Mouse (Mus musculus): ENCODE results near the gene Utp3. TPM values are rescaled to one million over a fixed set of nuclear protein-coding genes. Genes with fewer than 3 reads are reported as not detected.

Utp3 gene
- polyA plus RNA-seq, 1 experiment: not detected

DNA sequence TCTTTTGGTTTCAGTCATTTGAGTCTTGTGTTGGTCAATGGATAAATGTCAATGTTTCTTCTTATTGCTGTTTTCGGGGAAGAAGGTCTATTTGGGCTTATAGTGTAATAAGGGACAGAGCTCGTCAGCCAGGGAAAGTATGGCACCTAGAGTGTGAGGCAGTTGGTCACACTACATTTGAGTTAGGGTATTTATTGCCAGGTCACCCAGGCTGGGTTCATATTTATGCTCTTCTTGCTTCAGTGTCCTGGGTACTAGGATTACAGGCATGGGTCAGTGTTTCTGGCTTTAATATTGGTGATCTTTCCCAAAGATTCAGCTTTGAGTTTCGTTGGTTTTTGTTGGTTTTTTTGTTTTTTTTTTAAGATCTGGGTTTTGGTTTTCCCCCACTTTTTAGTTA is 48.5 kb downstream of the Utp3 start:
- peaks cover 9% of the 10 kb centered on the region for H3K4me1 ChIP-seq (ENCODE audit: control insufficient read depth, insufficient read depth, low read length)
- TF ChIP-seq CTCF (IDR thresholded peaks at IDR 0.05; ENCODE audit: insufficient read depth, low read depth, low read length): no peak
- no peak for TF ChIP-seq POLR2A (IDR thresholded peaks at IDR 0.05; ENCODE audit: insufficient read depth, low read depth, low read length)
- no peak overlapping the region for H3K27ac ChIP-seq (ENCODE audit: insufficient read depth, low read depth, low read length)
- no peak overlapping the region for H3K4me3 ChIP-seq (ENCODE audit: insufficient read depth, low read depth, low read length)
- WGBS: 82% methylated on average over 3 of the region's 3 CpGs

DNA sequence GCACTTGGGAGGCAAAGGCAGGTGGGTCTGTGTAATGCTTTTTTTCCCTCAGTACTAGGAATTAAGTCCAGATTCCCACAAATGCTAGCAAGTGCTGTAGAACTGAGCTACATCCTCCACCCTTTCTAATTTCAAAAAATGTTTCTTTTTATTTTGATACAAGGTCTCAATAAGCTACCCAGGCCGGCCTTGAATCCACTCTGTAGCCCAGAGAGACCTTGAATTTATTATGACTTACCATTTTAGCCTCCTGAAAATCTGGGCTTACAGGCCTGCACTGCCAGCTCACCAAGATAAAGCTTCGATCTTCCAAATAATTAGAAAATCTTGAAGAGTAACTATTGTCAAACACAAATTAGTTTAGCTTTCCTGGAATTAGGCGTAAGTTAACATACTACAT is 49.8 kb downstream of the Utp3 start:
- no peak for TF ChIP-seq POLR2A (IDR thresholded peaks at IDR 0.05; ENCODE audit: insufficient read depth, low read depth, low read length)
- TF ChIP-seq CTCF (IDR thresholded peaks at IDR 0.05; ENCODE audit: insufficient read depth, low read depth, low read length): no peak

DNA sequence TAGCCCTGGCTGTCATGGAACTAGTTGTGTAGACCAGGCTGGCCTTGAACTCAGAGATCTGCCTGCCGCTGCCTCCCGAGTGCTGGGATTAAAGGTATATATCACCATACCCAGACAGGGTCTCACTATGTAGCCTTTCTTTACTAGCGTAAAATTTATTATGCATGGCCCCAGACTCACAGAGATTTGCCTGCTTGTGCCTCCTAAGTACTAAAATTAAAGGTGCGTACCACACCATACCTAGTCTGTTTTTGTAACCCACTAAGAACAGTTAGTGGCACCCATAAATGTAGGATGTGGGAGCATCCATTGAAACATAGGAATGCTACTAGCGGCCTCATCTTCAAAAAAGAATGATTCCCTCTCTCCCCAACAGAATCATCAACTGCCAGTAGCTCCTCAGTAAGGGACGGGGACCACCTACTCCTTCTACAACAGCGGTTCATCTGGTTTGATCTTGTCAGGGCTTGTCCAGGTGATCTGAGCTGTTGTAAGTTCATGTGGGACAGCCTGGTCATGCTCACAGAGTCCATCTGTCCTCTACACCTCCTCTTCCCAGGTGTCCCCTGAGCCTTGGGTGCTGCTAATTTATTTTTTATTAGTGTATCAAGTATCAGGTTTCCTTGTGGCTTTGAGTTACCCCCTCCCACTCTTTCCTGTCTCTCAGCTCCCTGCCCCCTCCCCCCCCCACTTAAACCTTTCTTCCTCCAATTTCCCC is 50.5 kb downstream of the Utp3 start:
- 98% methylated on average over 7 of the region's 7 CpGs for WGBS
- Histone ChIP-seq H3K27ac (ENCODE audit: insufficient read depth, low read depth, low read length) (no peak overlapping the region), H3K4me1 (ENCODE audit: control insufficient read depth, insufficient read depth, low read length) (peaks cover 3% of the 10 kb centered on the region), H3K4me3 (ENCODE audit: insufficient read depth, low read depth, low read length) (no peak overlapping the region)
- TF ChIP-seq CTCF (IDR thresholded peaks at IDR 0.05; ENCODE audit: insufficient read depth, low read depth, low read length): no peak
- no peak for TF ChIP-seq POLR2A (IDR thresholded peaks at IDR 0.05; ENCODE audit: insufficient read depth, low read depth, low read length)

More for the DNA sequence above, 49.8 kb downstream of the Utp3 start:
- Histone ChIP-seq H3K4me1 (ENCODE audit: control insufficient read depth, insufficient read depth, low read length) (peaks cover 3% of the 10 kb centered on the region), H3K27ac (ENCODE audit: insufficient read depth, low read depth, low read length) (no peak overlapping the region), H3K4me3 (ENCODE audit: insufficient read depth, low read depth, low read length) (no peak overlapping the region)
- WGBS: 94% methylated on average over 3 of the region's 3 CpGs

Other genes starting within 250 kb of the Utp3 start
- gene Prol1, start 237.2 kb upstream of the Utp3 start, polyA plus RNA-seq (2012; ENCODE audit: insufficient read depth, insufficient read length, low replicate concordance, missing spikeins): not detected in 2 replicates
- not detected in 2 replicates for gene Amtn, start 178.4 kb upstream of the Utp3 start, polyA plus RNA-seq (2012; ENCODE audit: insufficient read depth, insufficient read length, low replicate concordance, missing spikeins)
- not detected in 2 replicates for gene Ambn, start 98.5 kb upstream of the Utp3 start, polyA plus RNA-seq (2012; ENCODE audit: insufficient read depth, insufficient read length, low replicate concordance, missing spikeins)
- not detected in 2 replicates for gene Enam, start 66.5 kb upstream of the Utp3 start, polyA plus RNA-seq (2012; ENCODE audit: insufficient read depth, insufficient read length, low replicate concordance, missing spikeins)
- gene Jchain, start 26.6 kb upstream of the Utp3 start, polyA plus RNA-seq (2012; ENCODE audit: insufficient read depth, insufficient read length, low replicate concordance, missing spikeins): not detected in 2 replicates
- 110 TPM in 1 of 2 replicates, not detected in the other for gene Rufy3, start 10.6 kb downstream of the Utp3 start, polyA plus RNA-seq (2012; ENCODE audit: insufficient read depth, insufficient read length, low replicate concordance, missing spikeins)
- gene Grsf1, start 121.7 kb downstream of the Utp3 start, polyA plus RNA-seq (2012; ENCODE audit: insufficient read depth, insufficient read length, low replicate concordance, missing spikeins): not detected in 2 replicates
- not detected in 2 replicates for gene Mob1b, start 166.4 kb downstream of the Utp3 start, polyA plus RNA-seq (2012; ENCODE audit: insufficient read depth, insufficient read length, low replicate concordance, missing spikeins)
- gene Dck, start 210.5 kb downstream of the Utp3 start, polyA plus RNA-seq (2012; ENCODE audit: insufficient read depth, insufficient read length, low replicate concordance, missing spikeins): 165 TPM in 1 of 2 replicates, not detected in the other